Mouse (Mus musculus): ENCODE data around the gene Carns1. TPM values are rescaled to one million over a fixed set of nuclear protein-coding genes. Genes with fewer than 3 reads are reported as not detected.

Carns1 gene
- polyA plus RNA-seq, 1 experiment, result 2.5 TPM

GRCm38 (mm10) chr19:4156771-4157170 is 18.5 kb downstream of the Carns1 start:
- H3K36me3 ChIP-seq (ENCODE audit: control insufficient read depth, insufficient read depth, low read length), result no peaks in the 10 kb centered on the region
- H3K27ac ChIP-seq (ENCODE audit: control insufficient read depth, insufficient read depth, low read depth, low read length), result no peak overlapping the region
- no peak overlapping the region for H3K4me3 ChIP-seq (ENCODE audit: control insufficient read depth, low read depth, low read length)
- TF ChIP-seq CTCF (IDR thresholded peaks at IDR 0.05; ENCODE audit: control insufficient read depth, insufficient read depth, insufficient replicate concordance, low read depth, low read length) (no peak), POLR2A (IDR thresholded peaks at IDR 0.05; ENCODE audit: control insufficient read depth, low read depth, low read length) (no peak)
- H3K4me1 ChIP-seq (ENCODE audit: control insufficient read depth, insufficient read depth, low read length), result no peaks in the 10 kb centered on the region
- no peaks in the 10 kb centered on the region for H3K27me3 ChIP-seq (ENCODE audit: control insufficient read depth, insufficient read depth, low read length)

GRCm38 (mm10) chr19:4156073-4156579 is 19.2 kb downstream of the Carns1 start:
- H3K4me1 ChIP-seq (ENCODE audit: control insufficient read depth, insufficient read depth, low read length), result no peaks in the 10 kb centered on the region
- H3K36me3 ChIP-seq (ENCODE audit: control insufficient read depth, insufficient read depth, low read length), result no peaks in the 10 kb centered on the region
- H3K27me3 ChIP-seq (ENCODE audit: control insufficient read depth, insufficient read depth, low read length), result no peaks in the 10 kb centered on the region
- H3K4me3 ChIP-seq (ENCODE audit: control insufficient read depth, low read depth, low read length), result no peak overlapping the region
- no peak overlapping the region for H3K27ac ChIP-seq (ENCODE audit: control insufficient read depth, insufficient read depth, low read depth, low read length)
- TF ChIP-seq CTCF (IDR thresholded peaks at IDR 0.05; ENCODE audit: control insufficient read depth, insufficient read depth, insufficient replicate concordance, low read depth, low read length), result no peak
- no peak for TF ChIP-seq POLR2A (IDR thresholded peaks at IDR 0.05; ENCODE audit: control insufficient read depth, low read depth, low read length)

GRCm38 (mm10) chr19:4155223-4156072 is 19.8 kb downstream of the Carns1 start:
- no peak overlapping the region for H3K4me3 ChIP-seq (ENCODE audit: control insufficient read depth, low read depth, low read length)
- TF ChIP-seq CTCF (IDR thresholded peaks at IDR 0.05; ENCODE audit: control insufficient read depth, insufficient read depth, insufficient replicate concordance, low read depth, low read length) (no peak), POLR2A (IDR thresholded peaks at IDR 0.05; ENCODE audit: control insufficient read depth, low read depth, low read length) (no peak)
- no peaks in the 10 kb centered on the region for H3K36me3 ChIP-seq (ENCODE audit: control insufficient read depth, insufficient read depth, low read length)
- no peaks in the 10 kb centered on the region for H3K4me1 ChIP-seq (ENCODE audit: control insufficient read depth, insufficient read depth, low read length)
- H3K27me3 ChIP-seq (ENCODE audit: control insufficient read depth, insufficient read depth, low read length), result no peaks in the 10 kb centered on the region
- H3K27ac ChIP-seq (ENCODE audit: control insufficient read depth, insufficient read depth, low read depth, low read length), result no peak overlapping the region

GRCm38 (mm10) chr19:4154437-4155222 is 20.6 kb downstream of the Carns1 start:
- H3K27me3 ChIP-seq (ENCODE audit: control insufficient read depth, insufficient read depth, low read length), result no peaks in the 10 kb centered on the region
- no peak overlapping the region for H3K4me3 ChIP-seq (ENCODE audit: control insufficient read depth, low read depth, low read length)
- TF ChIP-seq POLR2A (IDR thresholded peaks at IDR 0.05; ENCODE audit: control insufficient read depth, low read depth, low read length) (no peak), CTCF (IDR thresholded peaks at IDR 0.05; ENCODE audit: control insufficient read depth, insufficient read depth, insufficient replicate concordance, low read depth, low read length) (no peak)
- H3K4me1 ChIP-seq (ENCODE audit: control insufficient read depth, insufficient read depth, low read length), result peaks cover 3% of the 10 kb centered on the region; the same call in 1 of the 2 replicates
- H3K36me3 ChIP-seq (ENCODE audit: control insufficient read depth, insufficient read depth, low read length), result no peaks in the 10 kb centered on the region
- no peak overlapping the region for H3K27ac ChIP-seq (ENCODE audit: control insufficient read depth, insufficient read depth, low read depth, low read length)

GRCm38 (mm10) chr19:4153232-4153654 is 22.0 kb downstream of the Carns1 start, which contains the start of gene Ptprcap:
Gene Ptprcap, plus strand, starts transcription at chr19:4153604.
- TF ChIP-seq POLR2A (IDR thresholded peaks at IDR 0.05; ENCODE audit: control insufficient read depth, low read depth, low read length) (no peak), CTCF (IDR thresholded peaks at IDR 0.05; ENCODE audit: control insufficient read depth, insufficient read depth, insufficient replicate concordance, low read depth, low read length) (no peak)
- H3K27me3 ChIP-seq (ENCODE audit: control insufficient read depth, insufficient read depth, low read length), result no peaks in the 10 kb centered on the region
- H3K36me3 ChIP-seq (ENCODE audit: control insufficient read depth, insufficient read depth, low read length), result no peaks in the 10 kb centered on the region
- H3K4me3 ChIP-seq (ENCODE audit: control insufficient read depth, low read depth, low read length), result no peak within 1 kb of the TSS
- peaks cover 6% of the 10 kb centered on the region for H3K4me1 ChIP-seq (ENCODE audit: control insufficient read depth, insufficient read depth, low read length)
- H3K27ac ChIP-seq (ENCODE audit: control insufficient read depth, insufficient read depth, low read depth, low read length), result no peak within 1 kb of the TSS

- no peaks in the 10 kb centered on the region for H3K27me3 ChIP-seq (ENCODE audit: control insufficient read depth, insufficient read depth, low read length)
- H3K36me3 ChIP-seq (ENCODE audit: control insufficient read depth, insufficient read depth, low read length), result no peaks in the 10 kb centered on the region
- H3K4me3 ChIP-seq (ENCODE audit: control insufficient read depth, low read depth, low read length), result no peak overlapping the region
- peaks cover 10% of the 10 kb centered on the region for H3K4me1 ChIP-seq (ENCODE audit: control insufficient read depth, insufficient read depth, low read length)
- H3K27ac ChIP-seq (ENCODE audit: control insufficient read depth, insufficient read depth, low read depth, low read length), result no peak overlapping the region
- TF ChIP-seq CTCF (IDR thresholded peaks at IDR 0.05; ENCODE audit: control insufficient read depth, insufficient read depth, insufficient replicate concordance, low read depth, low read length), result no peak
- TF ChIP-seq POLR2A (IDR thresholded peaks at IDR 0.05; ENCODE audit: control insufficient read depth, low read depth, low read length), result no peak
These were observed 22.6 kb downstream of the Carns1 start for GRCm38 (mm10) chr19:4152445-4153231.

Data from testis, adult 2 months (tissue).